Mouse (Mus musculus) pancreas, adult 10 weeks (tissue): ENCODE measurements around the gene Tgm3. TPM values are rescaled to one million over a fixed set of nuclear protein-coding genes. Genes with fewer than 3 reads are reported as not detected.

ENCODE experiments used
- polyA plus RNA-seq: library from polyadenylated mRNA; stranded (reverse); fragments of 350-450 nt; fragmentation: Illumina TruSeq; extraction: RNeasy Lipid Tissue Mini Kit (QIAGEN cat#74804); gene quantifications from one replicate; pipeline ENCODE4 v1.2.3, GENCODE M21; 2015; ENCODE audit warnings: low read depth, low replicate concordance; ENCODE audit not compliant: insufficient read depth

The Tgm3 gene
- polyA plus RNA-seq = not detected

GRCm38 (mm10) chr2:130012026-130012425, at the start of gene Tgm3:
Gene Tgm3, plus strand, starts transcription at chr2:130012349.

Other genes starting within 250 kb of the Tgm3 start
- gene Stk35, start 211.8 kb upstream of the Tgm3 start, polyA plus RNA-seq = 3.2 TPM
- not detected for gene Tgm6, start 100.1 kb downstream of the Tgm3 start, polyA plus RNA-seq
- gene Snrpb, start 167.1 kb downstream of the Tgm3 start, polyA plus RNA-seq = 31.1 TPM
- gene Tmc2, start 182.8 kb downstream of the Tgm3 start, polyA plus RNA-seq = not detected